In genomic region chr14:59641856-59642255, GRCm38 (mm10) we compare ENCODE assay signal across 16 mouse cellular contexts. TPM values are rescaled to one million over a fixed set of nuclear protein-coding genes. Genes with fewer than 3 reads are reported as not detected.
DNase-seq lines count a peak whose midpoint lies in the region; ATAC-seq lines count a peak whose summit lies in the region.
"Had no signal": no experiment of that assay in that cellular context is flagged by ENCODE, and none has a peak within 500 bp of the region (broad histone marks: within the 10 kb centered on the region; RNA-seq: fewer than 3 reads in every experiment).

No protein-coding gene starts in this region.

- no peak overlapping the region for H3K4me2 ChIP-seq in kidney, embryonic 14.5 days (replicated peaks; ENCODE audit: low read depth, low read length)
- no peak overlapping the region for H3K4me2 ChIP-seq in hindbrain, embryonic 16.5 days (ENCODE audit: low read length)
- H3K4me2 ChIP-seq: intestine, embryonic 15.5 days; midbrain, embryonic 12.5 days had no signal

- H3K4me3 ChIP-seq in kidney, embryonic 14.5 days (ENCODE audit: low read length) = no peak overlapping the region
- H3K4me3 ChIP-seq in hindbrain, embryonic 16.5 days (ENCODE audit: low read length) = no peak overlapping the region
- H3K4me3 ChIP-seq: intestine, embryonic 15.5 days; midbrain, embryonic 12.5 days had no signal

- DNase-seq in kidney, adult 8-10 months = no peak
- peak; percentile 70 for DNase-seq in embryo, embryonic 10 days (ENCODE audit: low spot score)
- DNase-seq in embryo, embryonic 9.5 days (ENCODE audit: extremely low spot score) = peak; percentile 52
- no peak for DNase-seq in natural killer cell, adult 2 months (ENCODE audit: low spot score in 2 of 2)
- no peak for DNase-seq in layer of hippocampus, adult 9-10 months (ENCODE audit: low spot score)
- DNase-seq: adrenal gland, adult 2 months; cerebellum, adult 18-20 months; kidney, postnatal 14 days; liver; lung, postnatal 14 days; thymus, postnatal 14 days had no signal

- H3K9me3 ChIP-seq in kidney, embryonic 14.5 days (ENCODE audit: control insufficient read depth, low read length) = no peaks in the 10 kb centered on the region
- H3K9me3 ChIP-seq in hindbrain, embryonic 16.5 days (ENCODE audit: control insufficient read depth, low read length) = no peaks in the 10 kb centered on the region
- H3K9me3 ChIP-seq: G1E; intestine, embryonic 15.5 days; midbrain, embryonic 12.5 days had no signal

- no peak overlapping the region for H3K9ac ChIP-seq in kidney, embryonic 14.5 days (ENCODE audit: low read depth, low read length)
- H3K9ac ChIP-seq in hindbrain, embryonic 16.5 days (ENCODE audit: low read depth, low read length) = no peak overlapping the region
- H3K9ac ChIP-seq: intestine, embryonic 15.5 days; midbrain, embryonic 12.5 days had no signal

- 24% methylated on average over 5 of the region's 5 CpGs for WGBS in kidney, embryonic 14.5 days
- WGBS in hindbrain, embryonic 16.5 days = 45% methylated on average over 5 of the region's 5 CpGs

- no peaks in the 10 kb centered on the region for H3K27me3 ChIP-seq in kidney, embryonic 14.5 days (ENCODE audit: control insufficient read depth, insufficient read depth, low read length)
- no peaks in the 10 kb centered on the region for H3K27me3 ChIP-seq in hindbrain, embryonic 16.5 days (replicated peaks; ENCODE audit: control insufficient read depth, insufficient read depth, low read length)
- H3K27me3 ChIP-seq: intestine, embryonic 15.5 days; midbrain, embryonic 12.5 days had no signal

- no peaks in the 10 kb centered on the region for H3K36me3 ChIP-seq in kidney, embryonic 14.5 days (ENCODE audit: control insufficient read depth, insufficient read depth, low read length)
- 0 out of 2 replicates have a peak, but pooled peaks cover 3% of the 10 kb centered on the region for H3K36me3 ChIP-seq in hindbrain, embryonic 16.5 days (ENCODE audit: control insufficient read depth, insufficient read depth, low read length)
- H3K36me3 ChIP-seq: G1E; intestine, embryonic 15.5 days; midbrain, embryonic 12.5 days had no signal

- peaks cover 18% of the 10 kb centered on the region for H3K4me1 ChIP-seq in kidney, embryonic 14.5 days (ENCODE audit: control insufficient read depth, insufficient read depth, low read length)
- H3K4me1 ChIP-seq in hindbrain, embryonic 16.5 days (ENCODE audit: control insufficient read depth, insufficient read depth, low read depth, low read length) = no peaks in the 10 kb centered on the region

- ATAC-seq in kidney, embryonic 14.5 days (ENCODE audit: low FRiP score, low TSS enrichment) = peak; percentile 61; the same call in 1 of the 2 replicates
- ATAC-seq in hindbrain, embryonic 16.5 days = 0 out of 2 replicates have a peak, but pooled peaks have one; percentile 53
- ATAC-seq: intestine, embryonic 15.5 days had no signal

- H3K27ac ChIP-seq in kidney, embryonic 14.5 days (ENCODE audit: low read depth, low read length) = no peak overlapping the region
- H3K27ac ChIP-seq in hindbrain, embryonic 16.5 days (ENCODE audit: low read depth, low read length) = no peak overlapping the region
- H3K27ac ChIP-seq: intestine, embryonic 15.5 days; midbrain, embryonic 12.5 days had no signal

RNA-seq across cellular contexts. Expression of gene Shisa2, which starts 16.7 kb away (rescaled TPM):
- polyA plus RNA-seq in kidney, embryonic 14.5 days (2014; fragmentation: Nextera tagmentation; extraction: Ambion mirVana) = 19.0 and 24.6 TPM in 2 replicates
- 3.0 and 4.9 TPM in 2 replicates for polyA plus RNA-seq in hindbrain, embryonic 16.5 days (2015; fragmentation: Nextera tagmentation; extraction: Ambion mirVana)

RNA-seq across cellular contexts. Expression of gene Cdadc1, which starts 44.1 kb away (rescaled TPM):
- polyA plus RNA-seq in kidney, embryonic 14.5 days (2014; fragmentation: Nextera tagmentation; extraction: Ambion mirVana) = 25.7 and 35.5 TPM in 2 replicates
- 26.3 and 32.3 TPM in 2 replicates for polyA plus RNA-seq in hindbrain, embryonic 16.5 days (2015; fragmentation: Nextera tagmentation; extraction: Ambion mirVana)

Comparison
In these comparisons a context has a peak if more than half of its experiments do, and no peak if none do; other contexts are left out.
1. DNase-seq: peak in embryo, embryonic 10 days (single experiment) and embryo, embryonic 9.5 days (single experiment); none in kidney, adult 8-10 months (0 of 2), natural killer cell, adult 2 months (0 of 2) and layer of hippocampus, adult 9-10 months (single experiment).